Mouse (Mus musculus): Measurements from ENCODE around the gene Myoz1. TPM values are rescaled to one million over a fixed set of nuclear protein-coding genes. Genes with fewer than 3 reads are reported as not detected.
"Not testable (repeated sequence)": the region's sequence is repeated elsewhere in the genome, so short reads cannot be mapped to it uniquely, and the experiment has no call there.

The Myoz1 gene
- 0.19 TPM in 1 of 2 replicates, not detected in the other for polyA plus RNA-seq (2015; fragmentation: Nextera tagmentation; extraction: Ambion mirVana)

DNA sequence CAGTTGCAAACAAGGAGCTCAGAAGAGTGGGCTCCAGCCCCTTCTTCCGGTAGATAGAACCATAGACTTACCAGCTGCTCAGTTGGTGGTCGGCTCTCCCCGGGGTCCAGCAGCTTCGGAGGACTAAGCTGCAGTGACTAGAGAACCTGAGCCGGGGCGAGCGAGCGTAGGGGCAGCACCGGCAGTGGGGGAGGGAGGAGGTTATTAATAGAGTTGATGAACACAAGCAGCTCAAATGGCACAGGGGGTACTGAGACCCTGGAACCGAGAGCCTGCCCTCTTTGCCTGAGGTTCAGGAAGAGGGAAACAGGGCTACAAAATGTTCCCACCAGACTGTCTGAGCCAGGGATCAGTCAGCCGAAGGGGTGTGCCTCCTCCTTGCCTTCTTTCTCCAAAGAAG, at the start of gene Myoz1:
Myoz1 (minus strand) TSS at position 180 of the 400 bp plus-strand sequence.
- H3K9ac ChIP-seq (ENCODE audit: low read depth, low read length): no peak within 1 kb of the TSS
- no peaks in the 10 kb centered on the region for H3K36me3 ChIP-seq (ENCODE audit: control insufficient read depth, insufficient read depth, low read length)
- H3K4me1 ChIP-seq (ENCODE audit: control insufficient read depth, insufficient read depth, low read length): no peaks in the 10 kb centered on the region
- 40% methylated on average over 11 of the region's 11 CpGs for WGBS
- H3K4me2 ChIP-seq (ENCODE audit: low read length): no peak within 1 kb of the TSS
- no peak for ATAC-seq
- H3K9me3 ChIP-seq (replicated peaks; ENCODE audit: control insufficient read depth, low read length, poor library complexity, severe bottlenecking): no peaks in the 10 kb centered on the region
- no peak within 1 kb of the TSS for H3K27ac ChIP-seq (ENCODE audit: low read length)
- H3K27me3 ChIP-seq (ENCODE audit: control insufficient read depth, insufficient read depth, low read depth, low read length): no peaks in the 10 kb centered on the region
- no peak within 1 kb of the TSS for H3K4me3 ChIP-seq (ENCODE audit: low read depth, low read length)

DNA sequence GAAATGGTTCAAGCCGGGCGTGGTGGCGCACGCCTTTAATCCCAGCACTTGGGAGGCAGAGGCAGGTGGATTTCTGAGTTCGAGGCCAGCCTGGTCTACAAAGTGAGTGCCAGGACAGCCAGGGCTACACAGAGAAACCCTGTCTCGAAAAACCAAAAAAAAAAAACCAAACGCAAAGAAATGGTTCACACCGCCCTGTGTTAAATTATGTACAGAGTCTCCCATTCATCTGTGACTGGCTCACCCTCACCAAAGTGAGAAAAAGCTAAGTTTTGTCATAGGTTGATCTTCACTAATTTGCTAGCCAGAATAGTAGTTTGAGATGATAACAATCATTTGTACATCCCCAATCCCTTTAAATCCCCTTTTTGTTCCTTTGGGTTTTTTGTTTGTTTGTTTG, 47.1 kb upstream of the Myoz1 start:
- H3K27me3 ChIP-seq (ENCODE audit: control insufficient read depth, insufficient read depth, low read depth, low read length); H3K36me3 ChIP-seq (ENCODE audit: control insufficient read depth, insufficient read depth, low read length); ATAC-seq; H3K9me3 ChIP-seq (replicated peaks; ENCODE audit: control insufficient read depth, low read length, poor library complexity, severe bottlenecking): not testable (repeated sequence)
- Histone ChIP-seq H3K4me1 (ENCODE audit: control insufficient read depth, insufficient read depth, low read length) (peaks cover 46% of the 10 kb centered on the region), H3K4me2 (ENCODE audit: low read length) (peak overlapping the region; percentile 73), H3K4me3 (ENCODE audit: low read depth, low read length) (peak overlapping the region; percentile 87), H3K27ac (ENCODE audit: low read length) (peak overlapping the region; percentile 88), H3K9ac (ENCODE audit: low read depth, low read length) (peak overlapping the region; percentile 86)
- WGBS: 9% methylated on average over 8 of the region's 8 CpGs

DNA sequence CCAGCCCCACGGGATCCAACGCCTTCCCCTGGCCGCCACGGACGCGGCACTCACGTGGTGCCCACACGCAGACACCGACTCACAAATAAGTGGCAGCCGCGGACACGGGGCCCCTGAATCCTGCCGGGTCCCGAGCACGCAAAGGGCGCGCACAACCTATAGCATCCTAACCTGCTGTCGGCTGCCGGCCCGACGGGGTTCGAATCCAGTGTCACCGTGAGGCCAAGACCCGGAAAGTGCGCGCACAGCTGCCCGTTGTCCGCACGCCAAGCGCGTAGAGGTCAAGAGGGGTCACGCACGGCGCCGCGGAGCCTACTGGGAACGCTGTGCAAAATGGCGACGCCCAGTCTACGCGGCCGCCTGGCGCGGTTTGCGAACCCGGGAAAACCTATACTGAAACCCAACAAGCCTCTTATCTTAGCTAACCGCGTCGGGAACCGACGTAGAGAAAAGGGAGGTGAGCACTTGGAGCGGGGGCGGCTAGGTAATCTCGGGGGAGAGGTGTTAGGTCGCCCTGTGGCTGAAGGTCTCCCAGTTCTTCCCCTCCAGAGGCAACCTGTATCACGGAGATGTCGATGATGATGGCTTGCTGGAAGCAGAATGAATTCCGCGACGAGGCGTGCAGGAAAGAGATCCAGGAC, 46.5 kb upstream of the Myoz1 start, which contains the start of gene Chchd1:
Chchd1 (plus strand) TSS at position 266 of the 641 bp plus-strand sequence.
- Histone ChIP-seq H3K36me3 (ENCODE audit: control insufficient read depth, insufficient read depth, low read length) (peaks cover 3% of the 10 kb centered on the region; the same call in 1 of the 2 replicates), H3K4me3 (ENCODE audit: low read depth, low read length) (peak within 1 kb of the TSS; percentile 87), H3K4me2 (ENCODE audit: low read length) (peak within 1 kb of the TSS; percentile 73), H3K27ac (ENCODE audit: low read length) (peak within 1 kb of the TSS; percentile 88), H3K9me3 (replicated peaks; ENCODE audit: control insufficient read depth, low read length, poor library complexity, severe bottlenecking) (no peaks in the 10 kb centered on the region), H3K9ac (ENCODE audit: low read depth, low read length) (peak within 1 kb of the TSS; percentile 86), H3K27me3 (ENCODE audit: control insufficient read depth, insufficient read depth, low read depth, low read length) (no peaks in the 10 kb centered on the region), H3K4me1 (ENCODE audit: control insufficient read depth, insufficient read depth, low read length) (peaks cover 50% of the 10 kb centered on the region)
- peak; percentile 60 for ATAC-seq
- WGBS: under 1% methylated on average over 61 of the region's 61 CpGs

DNA sequence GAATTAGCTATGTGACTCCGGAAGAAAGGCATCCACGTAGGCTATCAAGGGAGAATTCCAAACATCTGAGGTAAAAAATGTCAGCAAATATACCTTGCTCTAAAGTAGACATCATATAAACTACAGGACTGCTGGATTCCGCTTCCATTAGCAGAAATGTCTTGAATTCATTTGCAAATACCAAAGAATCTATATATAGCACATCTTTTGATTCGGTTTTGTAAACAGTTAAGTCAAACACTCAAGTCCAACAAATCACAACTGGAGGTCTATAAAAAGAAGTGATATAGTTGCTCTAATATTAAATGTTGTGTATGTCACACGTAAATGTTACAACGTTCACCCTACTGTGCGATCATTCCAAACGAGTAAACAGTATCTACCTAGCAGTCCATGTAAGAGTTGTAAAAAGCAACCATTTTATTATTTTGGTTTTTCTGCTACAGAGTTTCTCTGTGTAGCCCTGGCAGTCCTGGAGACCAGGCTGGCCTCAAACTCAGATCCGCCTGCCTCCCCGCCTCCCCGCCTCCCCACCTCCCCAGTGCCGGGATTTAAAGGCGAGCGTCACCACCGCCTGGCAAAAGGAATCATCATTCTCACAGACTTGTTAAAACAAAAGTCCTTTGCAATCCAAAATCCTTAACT, 45.9 kb upstream of the Myoz1 start:
- Histone ChIP-seq H3K9me3 (replicated peaks; ENCODE audit: control insufficient read depth, low read length, poor library complexity, severe bottlenecking) (no peaks in the 10 kb centered on the region), H3K4me3 (ENCODE audit: low read depth, low read length) (peak overlapping the region; percentile 87), H3K27me3 (ENCODE audit: control insufficient read depth, insufficient read depth, low read depth, low read length) (no peaks in the 10 kb centered on the region), H3K4me2 (ENCODE audit: low read length) (peak overlapping the region; percentile 73), H3K9ac (ENCODE audit: low read depth, low read length) (peak overlapping the region; percentile 86), H3K36me3 (ENCODE audit: control insufficient read depth, insufficient read depth, low read length) (peaks cover 3% of the 10 kb centered on the region; the same call in 1 of the 2 replicates), H3K4me1 (ENCODE audit: control insufficient read depth, insufficient read depth, low read length) (peaks cover 55% of the 10 kb centered on the region), H3K27ac (ENCODE audit: low read length) (peak overlapping the region; percentile 88)
- 0 out of 2 replicates have a peak, but pooled peaks have one; percentile 9 for ATAC-seq
- WGBS: 16% methylated on average over 15 of the region's 15 CpGs

DNA sequence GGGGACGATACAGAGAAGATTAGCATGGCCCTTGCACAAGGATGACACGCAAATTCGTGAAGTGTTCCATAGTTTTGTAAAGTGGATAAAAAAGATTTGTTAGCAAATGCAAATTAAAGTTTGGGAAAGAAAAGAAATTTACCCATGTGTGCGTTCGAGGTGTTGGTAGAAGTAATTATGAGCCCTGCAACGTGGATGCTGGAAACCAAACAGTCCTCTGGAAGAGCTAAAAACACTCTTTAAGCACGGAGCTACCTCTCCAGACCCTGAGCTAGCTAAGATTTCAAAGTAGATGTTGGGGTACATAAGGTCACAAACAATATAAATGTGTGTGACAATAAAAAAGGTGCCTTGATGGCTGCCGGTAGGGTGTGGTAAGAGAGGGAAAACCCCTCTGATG, 45.2 kb upstream of the Myoz1 start:
- H3K36me3 ChIP-seq (ENCODE audit: control insufficient read depth, insufficient read depth, low read length): peaks cover 3% of the 10 kb centered on the region; the same call in 1 of the 2 replicates
- no peaks in the 10 kb centered on the region for H3K9me3 ChIP-seq (replicated peaks; ENCODE audit: control insufficient read depth, low read length, poor library complexity, severe bottlenecking)
- no peaks in the 10 kb centered on the region for H3K27me3 ChIP-seq (ENCODE audit: control insufficient read depth, insufficient read depth, low read depth, low read length)
- WGBS: 83% methylated on average over 8 of the region's 8 CpGs
- peaks cover 59% of the 10 kb centered on the region for H3K4me1 ChIP-seq (ENCODE audit: control insufficient read depth, insufficient read depth, low read length)
- H3K27ac ChIP-seq (ENCODE audit: low read length): no peak overlapping the region
- H3K4me2 ChIP-seq (ENCODE audit: low read length): peak overlapping the region; percentile 73
- peak overlapping the region; percentile 0; the same call in 1 of the 2 replicates for H3K9ac ChIP-seq (ENCODE audit: low read depth, low read length)
- H3K4me3 ChIP-seq (ENCODE audit: low read depth, low read length): peak overlapping the region; percentile 87; the same call in 1 of the 2 replicates
- no peak for ATAC-seq

DNA sequence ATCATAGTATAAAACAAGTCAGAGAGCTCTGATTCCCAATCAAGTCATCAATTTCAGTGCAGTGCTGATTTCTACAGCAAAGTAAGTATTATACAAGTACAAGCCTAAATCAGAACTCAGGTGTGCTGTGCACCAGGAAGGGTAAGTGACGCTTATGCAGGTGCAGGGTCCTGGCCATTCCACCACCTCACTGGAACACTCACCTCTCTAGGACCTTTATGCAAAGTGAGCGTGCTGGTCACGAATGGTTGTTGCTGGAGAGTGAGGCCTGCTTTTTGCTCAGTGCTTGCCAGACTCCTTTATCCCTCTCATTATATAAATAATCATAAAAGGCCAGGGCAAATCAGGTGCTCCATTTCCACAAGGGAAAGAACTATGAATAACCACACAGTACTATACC, 44.0 kb upstream of the Myoz1 start:
- peaks cover 3% of the 10 kb centered on the region; the same call in 1 of the 2 replicates for H3K36me3 ChIP-seq (ENCODE audit: control insufficient read depth, insufficient read depth, low read length)
- H3K4me2 ChIP-seq (ENCODE audit: low read length): no peak overlapping the region
- no peaks in the 10 kb centered on the region for H3K9me3 ChIP-seq (replicated peaks; ENCODE audit: control insufficient read depth, low read length, poor library complexity, severe bottlenecking)
- 87% methylated on average over 3 of the region's 3 CpGs for WGBS
- H3K9ac ChIP-seq (ENCODE audit: low read depth, low read length): no peak overlapping the region
- no peaks in the 10 kb centered on the region for H3K27me3 ChIP-seq (ENCODE audit: control insufficient read depth, insufficient read depth, low read depth, low read length)
- ATAC-seq: no peak
- H3K4me1 ChIP-seq (ENCODE audit: control insufficient read depth, insufficient read depth, low read length): peaks cover 65% of the 10 kb centered on the region
- no peak overlapping the region for H3K27ac ChIP-seq (ENCODE audit: low read length)
- no peak overlapping the region for H3K4me3 ChIP-seq (ENCODE audit: low read depth, low read length)

DNA sequence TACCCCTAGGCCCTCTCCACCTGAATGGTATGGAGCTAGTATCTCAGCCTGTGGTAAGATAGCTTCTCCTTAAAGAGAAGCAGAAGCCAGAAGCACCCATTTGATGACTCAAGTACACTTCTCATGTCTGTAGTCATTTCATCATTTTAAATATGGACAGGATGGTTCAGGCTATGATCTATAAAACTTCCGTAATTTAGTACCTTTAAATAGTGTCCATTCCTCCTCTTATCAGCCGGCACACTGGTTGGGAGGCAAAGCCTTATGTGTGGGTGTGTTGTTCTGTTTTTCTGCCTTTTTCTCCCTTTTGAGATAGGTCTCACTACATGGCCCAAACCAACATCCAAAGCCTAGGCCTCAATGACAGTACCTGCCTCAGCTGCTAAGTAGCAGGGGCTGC, 42.2 kb upstream of the Myoz1 start:
- H3K4me2 ChIP-seq (ENCODE audit: low read length): peak overlapping the region; percentile 57
- H3K36me3 ChIP-seq (ENCODE audit: control insufficient read depth, insufficient read depth, low read length): peaks cover 5% of the 10 kb centered on the region; the same call in 1 of the 2 replicates
- H3K27me3 ChIP-seq (ENCODE audit: control insufficient read depth, insufficient read depth, low read depth, low read length): no peaks in the 10 kb centered on the region
- H3K4me1 ChIP-seq (ENCODE audit: control insufficient read depth, insufficient read depth, low read length): peaks cover 64% of the 10 kb centered on the region
- no peaks in the 10 kb centered on the region for H3K9me3 ChIP-seq (replicated peaks; ENCODE audit: control insufficient read depth, low read length, poor library complexity, severe bottlenecking)
- no peak overlapping the region for H3K27ac ChIP-seq (ENCODE audit: low read length)
- H3K9ac ChIP-seq (ENCODE audit: low read depth, low read length): no peak overlapping the region
- H3K4me3 ChIP-seq (ENCODE audit: low read depth, low read length): no peak overlapping the region
- 93% methylated on average over 2 of the region's 2 CpGs for WGBS
- no peak for ATAC-seq

DNA sequence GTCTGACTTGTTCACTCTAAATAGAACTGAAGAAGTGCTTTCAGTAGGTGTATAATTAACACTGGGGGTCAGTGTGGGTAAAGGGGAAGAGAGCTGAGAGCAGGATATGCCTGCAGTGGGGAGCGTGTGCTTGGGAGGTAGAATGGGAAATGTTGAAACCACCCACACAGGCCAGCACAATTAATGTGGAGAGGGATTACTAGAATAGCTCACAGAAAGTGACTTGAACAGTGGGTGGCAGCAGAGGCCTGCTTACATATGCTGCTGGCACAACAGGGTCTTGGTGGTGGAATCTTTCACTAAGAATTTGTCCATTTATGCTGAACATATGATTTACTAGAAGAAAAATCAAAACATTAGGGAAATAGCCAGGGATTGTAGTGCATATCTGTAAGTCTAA, 40.6 kb upstream of the Myoz1 start:
- ATAC-seq: no peak
- H3K4me3 ChIP-seq (ENCODE audit: low read depth, low read length): peak overlapping the region; percentile 77
- peaks cover 61% of the 10 kb centered on the region for H3K4me1 ChIP-seq (ENCODE audit: control insufficient read depth, insufficient read depth, low read length)
- no peaks in the 10 kb centered on the region for H3K9me3 ChIP-seq (replicated peaks; ENCODE audit: control insufficient read depth, low read length, poor library complexity, severe bottlenecking)
- WGBS: 4% methylated on average over 1 of the region's 1 CpGs
- peak overlapping the region; percentile 57 for H3K4me2 ChIP-seq (ENCODE audit: low read length)
- H3K27me3 ChIP-seq (ENCODE audit: control insufficient read depth, insufficient read depth, low read depth, low read length): no peaks in the 10 kb centered on the region
- peak overlapping the region; percentile 21 for H3K9ac ChIP-seq (ENCODE audit: low read depth, low read length)
- 0 out of 2 replicates have a peak overlapping the region, but pooled peaks have one; percentile 18 for H3K27ac ChIP-seq (ENCODE audit: low read length)
- peaks cover 7% of the 10 kb centered on the region; the same call in 1 of the 2 replicates for H3K36me3 ChIP-seq (ENCODE audit: control insufficient read depth, insufficient read depth, low read length)
